Mouse (Mus musculus) forebrain, embryonic 15.5 days (tissue): ENCODE results near the gene BC051142. TPM values are rescaled to one million over a fixed set of nuclear protein-coding genes. Genes with fewer than 3 reads are reported as not detected.

ENCODE experiments used
- ATAC-seq: fragments of 200-750 bp; cut with Nextera tagmentation; replicated peaks from 2 replicates; pipeline ENCODE4 v1.8.0; 2017; ENCODE audit warnings: mild to moderate bottlenecking, moderate TSS enrichment, moderate library complexity
- H3K27ac ChIP-seq: fragments of 300-500 bp; sonication (generic); replicated peaks from 2 replicates; pipeline ENCODE4 v1.5.1; 2015; ENCODE audit warnings: mild to moderate bottlenecking, inconsistent platforms
- H3K27me3 ChIP-seq: fragments of 300-500 bp; sonication (generic); 2 replicates; pipeline ENCODE4 v1.6.1; 2015; ENCODE audit warnings: inconsistent platforms
- H3K36me3 ChIP-seq: fragments of 300-500 bp; sonication (generic); 2 replicates; pipeline ENCODE4 v1.6.1; 2015; ENCODE audit warnings: mild to moderate bottlenecking, inconsistent platforms
- H3K4me1 ChIP-seq: fragments of 300-500 bp; sonication (generic); 2 replicates; pipeline ENCODE4 v1.6.1; 2015; ENCODE audit warnings: inconsistent platforms
- H3K4me2 ChIP-seq: fragments of 300-500 bp; sonication (generic); replicated peaks from 2 replicates; pipeline ENCODE4 v1.6.1; 2015; ENCODE audit warnings: mild to moderate bottlenecking, inconsistent platforms
- H3K4me3 ChIP-seq: fragments of 300-500 bp; sonication (generic); 2 replicates; pipeline ENCODE4 v1.5.1; 2015; ENCODE audit warnings: mild to moderate bottlenecking, inconsistent platforms
- H3K9ac ChIP-seq: fragments of 300-500 bp; sonication (generic); replicated peaks from 2 replicates; pipeline ENCODE4 v1.6.1; 2015; ENCODE audit warnings: mild to moderate bottlenecking, inconsistent platforms
- H3K9me3 ChIP-seq: fragments of 300-500 bp; sonication (generic); 2 replicates; pipeline ENCODE4 v1.6.1; 2016; ENCODE audit warnings: inconsistent platforms
- WGBS: fragments of 180-500 bp; shearing (Covaris S2); methylation state at CpG from one replicate; pipeline ENCODE4 v1.1.7; 2015; ENCODE audit warnings: mixed read lengths; 5-methylcytosine and 5-hydroxymethylcytosine counted together
- polyA plus RNA-seq: library from polyadenylated mRNA; unstranded; fragments of >200 nt; fragmentation: Nextera tagmentation; extraction: Ambion mirVana; gene quantifications from 2 replicates; pipeline ENCODE4 v1.2.1, GENCODE M21; 2015

Gene BC051142
- polyA plus RNA-seq, 1 experiment from 2014 or later = 1.5 TPM

GRCm38 (mm10) chr17:34378716-34379115 lies 19.9 kb upstream of the BC051142 start:
- Histone ChIP-seq H3K27me3 (no peaks in the 10 kb centered on the region), H3K4me3 (no peak overlapping the region), H3K4me2 (no peak overlapping the region), H3K36me3 (no peaks in the 10 kb centered on the region), H3K9me3 (no peaks in the 10 kb centered on the region), H3K4me1 (no peaks in the 10 kb centered on the region), H3K9ac (no peak overlapping the region), H3K27ac (no peak overlapping the region)
- ATAC-seq = no peak
- 83% methylated on average over 2 of the region's 2 CpGs for WGBS

- Histone ChIP-seq H3K4me3 (no peak overlapping the region), H3K4me1 (no peaks in the 10 kb centered on the region), H3K36me3 (no peaks in the 10 kb centered on the region), H3K27ac (no peak overlapping the region), H3K4me2 (no peak overlapping the region), H3K27me3 (no peaks in the 10 kb centered on the region), H3K9me3 (no peaks in the 10 kb centered on the region), H3K9ac (no peak overlapping the region)
- ATAC-seq = no peak
- 85% methylated on average over 7 of the region's 7 CpGs for WGBS
These were observed 19.2 kb upstream of the BC051142 start for GRCm38 (mm10) chr17:34379451-34379850.

GRCm38 (mm10) chr17:34381876-34382275 lies 16.7 kb upstream of the BC051142 start:
- no peaks in the 10 kb centered on the region for H3K36me3 ChIP-seq
- no peaks in the 10 kb centered on the region for H3K27me3 ChIP-seq
- no peaks in the 10 kb centered on the region for H3K9me3 ChIP-seq
- no peaks in the 10 kb centered on the region for H3K4me1 ChIP-seq
- H3K4me3 ChIP-seq = no peak overlapping the region
- H3K27ac ChIP-seq = no peak overlapping the region
- H3K9ac ChIP-seq = no peak overlapping the region
- no peak overlapping the region for H3K4me2 ChIP-seq
- WGBS = 63% methylated on average over 11 of the region's 11 CpGs
- no peak for ATAC-seq

- no peak for ATAC-seq
- no peaks in the 10 kb centered on the region for H3K36me3 ChIP-seq
- no peak overlapping the region for H3K4me2 ChIP-seq
- H3K4me3 ChIP-seq = no peak overlapping the region
- no peaks in the 10 kb centered on the region for H3K4me1 ChIP-seq
- no peak overlapping the region for H3K9ac ChIP-seq
- H3K27me3 ChIP-seq = no peaks in the 10 kb centered on the region
- H3K9me3 ChIP-seq = no peaks in the 10 kb centered on the region
- WGBS = 80% methylated on average over 7 of the region's 7 CpGs
- H3K27ac ChIP-seq = no peak overlapping the region
These were observed 15.4 kb upstream of the BC051142 start for GRCm38 (mm10) chr17:34383212-34383611.

GRCm38 (mm10) chr17:34384699-34385098 lies 13.9 kb upstream of the BC051142 start:
- ATAC-seq = no peak
- no peaks in the 10 kb centered on the region for H3K9me3 ChIP-seq
- no peak overlapping the region for H3K9ac ChIP-seq
- no peak overlapping the region for H3K4me2 ChIP-seq
- H3K4me1 ChIP-seq = no peaks in the 10 kb centered on the region
- no peaks in the 10 kb centered on the region for H3K36me3 ChIP-seq
- H3K27ac ChIP-seq = no peak overlapping the region
- H3K27me3 ChIP-seq = no peaks in the 10 kb centered on the region
- WGBS = 61% methylated on average over 3 of the region's 3 CpGs
- H3K4me3 ChIP-seq = no peak overlapping the region

- Histone ChIP-seq H3K4me3 (no peak overlapping the region), H3K9me3 (no peaks in the 10 kb centered on the region), H3K27ac (no peak overlapping the region), H3K36me3 (no peaks in the 10 kb centered on the region), H3K4me1 (no peaks in the 10 kb centered on the region), H3K27me3 (no peaks in the 10 kb centered on the region), H3K4me2 (no peak overlapping the region), H3K9ac (no peak overlapping the region)
- 72% methylated on average over 2 of the region's 2 CpGs for WGBS
- no peak for ATAC-seq
These were observed 12.0 kb upstream of the BC051142 start for GRCm38 (mm10) chr17:34386656-34387055.

GRCm38 (mm10) chr17:34388513-34388912 lies 10.1 kb upstream of the BC051142 start:
- 0 out of 2 replicates have a peak, but pooled peaks cover 3% of the 10 kb centered on the region for H3K4me1 ChIP-seq
- no peak overlapping the region for H3K4me2 ChIP-seq
- no peak overlapping the region for H3K9ac ChIP-seq
- ATAC-seq = no peak
- no peak overlapping the region for H3K4me3 ChIP-seq
- no peaks in the 10 kb centered on the region for H3K27me3 ChIP-seq
- WGBS = 36% methylated on average over 4 of the region's 4 CpGs
- no peak overlapping the region for H3K27ac ChIP-seq
- no peaks in the 10 kb centered on the region for H3K36me3 ChIP-seq
- H3K9me3 ChIP-seq = no peaks in the 10 kb centered on the region

GRCm38 (mm10) chr17:34391507-34391906 lies 7.1 kb upstream of the BC051142 start:
- Histone ChIP-seq H3K4me1 (0 out of 2 replicates have a peak, but pooled peaks cover 3% of the 10 kb centered on the region), H3K27me3 (no peaks in the 10 kb centered on the region), H3K9me3 (no peaks in the 10 kb centered on the region), H3K4me2 (peak overlapping the region; percentile 68; the same call in 1 of the 2 replicates), H3K9ac (no peak overlapping the region), H3K36me3 (no peaks in the 10 kb centered on the region), H3K4me3 (no peak overlapping the region; the same call in 1 of the 2 replicates), H3K27ac (no peak overlapping the region)
- ATAC-seq = 0 out of 2 replicates have a peak, but pooled peaks have one; percentile 2
- WGBS = 77% methylated on average over 7 of the region's 7 CpGs

- peak overlapping the region; percentile 39 for H3K9ac ChIP-seq
- no peaks in the 10 kb centered on the region for H3K36me3 ChIP-seq
- no peaks in the 10 kb centered on the region for H3K27me3 ChIP-seq
- no peak overlapping the region for H3K27ac ChIP-seq
- ATAC-seq = peak; percentile 78; the same call in 1 of the 2 replicates
- 4% methylated on average over 24 of the region's 24 CpGs for WGBS
- H3K9me3 ChIP-seq = no peaks in the 10 kb centered on the region
- peak overlapping the region; percentile 43 for H3K4me3 ChIP-seq
- H3K4me2 ChIP-seq = peak overlapping the region; percentile 68
- 0 out of 2 replicates have a peak, but pooled peaks cover 3% of the 10 kb centered on the region for H3K4me1 ChIP-seq
These were observed 6.3 kb upstream of the BC051142 start for GRCm38 (mm10) chr17:34392321-34392720.

- no peaks in the 10 kb centered on the region for H3K27me3 ChIP-seq
- no peak for ATAC-seq
- H3K9me3 ChIP-seq = no peaks in the 10 kb centered on the region
- H3K9ac ChIP-seq = no peak overlapping the region
- WGBS = 72% methylated on average over 5 of the region's 5 CpGs
- no peak overlapping the region for H3K4me2 ChIP-seq
- no peak overlapping the region for H3K27ac ChIP-seq
- no peak overlapping the region for H3K4me3 ChIP-seq
- no peaks in the 10 kb centered on the region for H3K4me1 ChIP-seq
- H3K36me3 ChIP-seq = no peaks in the 10 kb centered on the region
These were observed 1.3 kb upstream of the BC051142 start for GRCm38 (mm10) chr17:34397357-34397756.

GRCm38 (mm10) chr17:34398058-34398710 lies 436 bp upstream of the BC051142 start:
- H3K9ac ChIP-seq = no peak overlapping the region; the same call in 1 of the 2 replicates
- H3K4me2 ChIP-seq = peak overlapping the region; percentile 60
- ATAC-seq = peak; percentile 85
- 10% methylated on average over 9 of the region's 9 CpGs for WGBS
- H3K27ac ChIP-seq = peak overlapping the region; percentile 98
- peak overlapping the region; percentile 64 for H3K4me3 ChIP-seq
- H3K36me3 ChIP-seq = no peaks in the 10 kb centered on the region
- H3K27me3 ChIP-seq = no peaks in the 10 kb centered on the region
- no peaks in the 10 kb centered on the region for H3K9me3 ChIP-seq
- H3K4me1 ChIP-seq = no peaks in the 10 kb centered on the region

- Histone ChIP-seq H3K9ac (peak overlapping the region; percentile 82), H3K9me3 (no peaks in the 10 kb centered on the region), H3K4me3 (peak overlapping the region; percentile 64), H3K4me2 (peak overlapping the region; percentile 60), H3K4me1 (no peaks in the 10 kb centered on the region), H3K27ac (peak overlapping the region; percentile 98), H3K27me3 (no peaks in the 10 kb centered on the region), H3K36me3 (no peaks in the 10 kb centered on the region)
- WGBS = 38% methylated on average over 4 of the region's 4 CpGs
- no peak for ATAC-seq
These were observed 735 bp downstream of the BC051142 start for GRCm38 (mm10) chr17:34399394-34399715.

- no peak for ATAC-seq
- no peak overlapping the region for H3K4me2 ChIP-seq
- 22% methylated on average over 6 of the region's 6 CpGs for WGBS
These were observed 12.5 kb downstream of the BC051142 start for GRCm38 (mm10) chr17:34411117-34411516.

More at GRCm38 (mm10) chr17:34411117-34411516, 12.5 kb downstream of the BC051142 start:
- Histone ChIP-seq H3K36me3 (no peaks in the 10 kb centered on the region), H3K4me1 (no peaks in the 10 kb centered on the region), H3K27me3 (no peaks in the 10 kb centered on the region), H3K27ac (no peak overlapping the region), H3K9me3 (no peaks in the 10 kb centered on the region), H3K4me3 (no peak overlapping the region), H3K9ac (no peak overlapping the region)
